Mouse (Mus musculus): Measurements from ENCODE around the gene Hist1h4f.

GRCm38 (mm10) chr13:23518885-23519284 is 32.6 kb downstream of the Hist1h4f start:
- TF ChIP-seq POLR2A (IDR thresholded peaks at IDR 0.05; ENCODE audit: extremely low read depth, insufficient read depth, low read length) (no peak), CTCF (IDR thresholded peaks at IDR 0.05; ENCODE audit: low read depth, low read length) (no peak)

Measured in liver, adult 2 months (tissue).